Mouse (Mus musculus) kidney, postnatal 0 days (tissue): Measurements from ENCODE around the gene Gps1. TPM values are rescaled to one million over a fixed set of nuclear protein-coding genes. Genes with fewer than 3 reads are reported as not detected.
"Not testable (repeated sequence)": the region's sequence is repeated elsewhere in the genome, so short reads cannot be mapped to it uniquely, and the experiment has no call there.

Experiments
- ATAC-seq: fragments of 200-750 bp; cut with Nextera tagmentation; replicated peaks from 2 replicates; pipeline ENCODE4 v1.8.0; 2017; ENCODE audit warnings: low read depth, moderate number of reproducible peaks, moderate TSS enrichment, moderate library complexity; ENCODE audit not compliant: low FRiP score
- DNase-seq: peaks from one replicate; pipeline ENCODE4 v3.0.0-alpha.2; 2016; ENCODE audit warnings: low spot score
- H3K27ac ChIP-seq: fragments of 300-500 bp; sonication (generic); 2 replicates; pipeline ENCODE4 v1.5.1; 2014; ENCODE audit warnings: mild to moderate bottlenecking
- H3K27me3 ChIP-seq: fragments of 300-500 bp; sonication (generic); 2 replicates; pipeline ENCODE4 v1.6.1; 2014; ENCODE audit warnings: low read length, mixed read lengths; ENCODE audit not compliant: insufficient read depth
- H3K36me3 ChIP-seq: fragments of 300-500 bp; sonication (generic); 2 replicates; pipeline ENCODE4 v1.6.1; 2014; ENCODE audit warnings: low read length, mixed read lengths; ENCODE audit not compliant: insufficient read depth
- H3K4me1 ChIP-seq: fragments of 300-500 bp; sonication (generic); replicated peaks from 2 replicates; pipeline ENCODE4 v1.6.1; 2014; ENCODE audit warnings: antibody characterized with exemption, low read length, mixed read lengths; ENCODE audit not compliant: insufficient read depth
- H3K4me2 ChIP-seq: fragments of 300-500 bp; sonication (generic); 2 replicates; pipeline ENCODE4 v1.6.1; 2014; ENCODE audit warnings: mild to moderate bottlenecking, low read length, moderate library complexity, mixed read lengths
- H3K4me3 ChIP-seq: fragments of 300-500 bp; sonication (generic); replicated peaks from 2 replicates; pipeline ENCODE4 v1.5.1; 2014; ENCODE audit warnings: low read depth, low read length
- H3K9ac ChIP-seq: fragments of 300-500 bp; sonication (generic); 2 replicates; pipeline ENCODE4 v1.6.1; 2014; ENCODE audit warnings: low read depth, low read length
- H3K9me3 ChIP-seq: fragments of 300-500 bp; sonication (generic); replicated peaks from 2 replicates; pipeline ENCODE4 v1.6.1; 2016; ENCODE audit warnings: low read length, inconsistent platforms, mixed read lengths
- CTCF ChIP-seq: IDR thresholded peaks from 2 replicates; pipeline ENCODE4 v1.5.1; 2016; ENCODE audit warnings: antibody characterized with exemption, low read depth, mild to moderate bottlenecking, moderate library complexity
- WGBS: fragments of 180-500 bp; shearing (Covaris S2); extraction: QIAGEN DNeasy Blood & Tissue Kit; methylation state at CpG from one replicate; pipeline ENCODE4 v1.1.7; 2014; 5-methylcytosine and 5-hydroxymethylcytosine counted together
- polyA plus RNA-seq: library from polyadenylated mRNA; unstranded; fragments of >200 nt; fragmentation: Nextera tagmentation; extraction: Ambion mirVana; gene quantifications from 2 replicates; pipeline ENCODE4 v1.2.1, GENCODE M21; 2015

The Gps1 gene
- polyA plus RNA-seq, 1 experiment from 2014 or later = 158 TPM

- no peaks in the 10 kb centered on the region for H3K9me3 ChIP-seq
- H3K27ac ChIP-seq = no peak overlapping the region
- ATAC-seq (no peak), DNase-seq (no peak)
- TF ChIP-seq CTCF = no peak
- H3K9ac ChIP-seq = no peak overlapping the region
- no peak overlapping the region for H3K4me2 ChIP-seq
- WGBS = 57% methylated on average over 4 of the region's 4 CpGs
- no peaks in the 10 kb centered on the region for H3K4me1 ChIP-seq
- H3K4me3 ChIP-seq = no peak overlapping the region
- H3K36me3 ChIP-seq = no peaks in the 10 kb centered on the region
- no peaks in the 10 kb centered on the region for H3K27me3 ChIP-seq
Measured at GRCm38 (mm10) chr11:120751606-120752005, 32.5 kb upstream of the Gps1 start.

GRCm38 (mm10) chr11:120760236-120760635 lies 23.8 kb upstream of the Gps1 start:
- DNase-seq (no peak), ATAC-seq (peak; percentile 38; the same call in 1 of the 2 replicates)
- Histone ChIP-seq H3K4me2 (no peak overlapping the region), H3K4me1 (no peaks in the 10 kb centered on the region), H3K9ac (no peak overlapping the region), H3K4me3 (no peak overlapping the region), H3K36me3 (no peaks in the 10 kb centered on the region), H3K27me3 (no peaks in the 10 kb centered on the region), H3K9me3 (no peaks in the 10 kb centered on the region), H3K27ac (no peak overlapping the region)
- 53% methylated on average over 9 of the region's 9 CpGs for WGBS
- TF ChIP-seq CTCF = no peak

GRCm38 (mm10) chr11:120761811-120762671 lies 22.0 kb upstream of the Gps1 start:
- no peaks in the 10 kb centered on the region for H3K9me3 ChIP-seq
- H3K4me2 ChIP-seq = no peak overlapping the region
- H3K9ac ChIP-seq = no peak overlapping the region
- no peak for DNase-seq
- H3K4me1 ChIP-seq = no peaks in the 10 kb centered on the region
- H3K27ac ChIP-seq = no peak overlapping the region
- no peaks in the 10 kb centered on the region for H3K36me3 ChIP-seq
- TF ChIP-seq CTCF = no peak
- no peak overlapping the region for H3K4me3 ChIP-seq
- H3K27me3 ChIP-seq = no peaks in the 10 kb centered on the region
- peak; percentile 55; the same call in 1 of the 2 replicates for ATAC-seq
- 59% methylated on average over 14 of the region's 14 CpGs for WGBS

- WGBS = 18% methylated on average over 14 of the region's 14 CpGs
- not testable (repeated sequence) for H3K9ac ChIP-seq, H3K36me3 ChIP-seq, H3K9me3 ChIP-seq, DNase-seq, H3K27ac ChIP-seq, H3K4me1 ChIP-seq, H3K4me2 ChIP-seq, H3K4me3 ChIP-seq, H3K27me3 ChIP-seq
- ATAC-seq = peak; percentile 66
Measured at GRCm38 (mm10) chr11:120762672-120763041, 21.4 kb upstream of the Gps1 start, which contains the start of gene Hmga1b. Gene Hmga1b (plus strand): TSS chr11:120762794.

DNA sequence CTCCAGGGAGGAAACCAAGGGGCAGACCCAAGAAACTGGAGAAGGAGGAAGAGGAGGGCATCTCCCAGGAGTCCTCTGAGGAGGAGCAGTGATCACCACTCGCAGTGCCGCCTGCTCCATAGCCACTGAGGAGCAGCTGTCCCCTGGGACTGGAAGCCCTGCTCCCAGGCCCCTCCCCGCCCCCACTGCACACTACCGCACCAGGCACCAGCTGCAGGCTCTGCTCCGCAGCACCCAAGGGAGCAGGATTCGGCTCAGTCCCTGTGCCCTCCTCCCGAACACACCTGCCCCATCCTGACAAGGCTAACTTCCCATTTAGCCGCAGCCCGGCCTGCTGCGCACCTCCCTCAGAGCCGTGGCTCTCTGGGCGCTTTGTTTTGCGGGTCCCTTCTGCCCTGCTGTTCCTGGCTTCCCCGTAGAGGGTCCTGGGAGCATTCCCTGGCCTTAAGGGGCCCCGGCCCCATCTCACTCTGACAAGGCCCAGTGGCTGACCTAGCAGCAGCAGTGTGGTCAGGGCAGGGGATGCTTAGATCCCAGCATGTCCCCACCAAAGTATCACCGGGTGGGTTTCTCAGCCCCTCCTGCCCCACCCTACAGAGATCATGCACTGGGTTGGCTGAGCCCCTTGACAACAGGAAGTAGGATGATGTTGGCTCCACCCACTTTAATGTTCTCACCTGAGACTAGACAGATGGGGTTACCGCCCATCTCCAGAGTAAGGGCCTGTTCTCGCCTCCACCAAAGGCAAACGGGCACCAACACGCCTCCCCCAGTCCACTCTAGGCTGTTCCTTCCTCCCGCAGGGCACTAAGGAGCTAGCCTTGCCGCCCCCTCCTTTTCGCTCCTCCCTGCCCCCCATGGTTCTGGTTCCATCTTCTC lies 20.7 kb upstream of the Gps1 start:
- WGBS = 29% methylated on average over 8 of the region's 23 CpGs
- not testable (repeated sequence) for H3K4me3 ChIP-seq, H3K27me3 ChIP-seq, H3K4me2 ChIP-seq, H3K9ac ChIP-seq, H3K36me3 ChIP-seq, ATAC-seq, DNase-seq, H3K9me3 ChIP-seq, H3K27ac ChIP-seq, H3K4me1 ChIP-seq

DNA sequence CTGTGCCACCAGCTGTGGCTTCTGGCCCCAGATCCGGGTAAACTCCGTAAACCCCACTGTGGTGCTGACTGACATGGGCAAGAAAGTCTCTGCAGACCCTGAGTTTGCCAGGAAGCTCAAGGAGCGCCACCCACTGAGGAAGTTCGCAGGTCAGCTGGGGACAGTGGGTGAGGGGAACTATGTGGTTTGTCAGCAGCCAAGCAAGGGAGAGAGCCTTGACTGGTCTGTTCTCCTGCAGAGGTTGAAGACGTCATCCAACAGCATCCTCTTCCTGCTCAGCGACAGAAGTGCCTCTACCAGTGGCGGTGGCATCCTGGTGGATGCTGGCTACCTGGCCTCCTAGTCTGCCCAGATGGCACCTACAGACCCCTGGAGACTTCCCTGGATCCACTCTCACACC lies 17.0 kb upstream of the Gps1 start:
- H3K9me3 ChIP-seq, ATAC-seq, H3K4me3 ChIP-seq, H3K4me1 ChIP-seq, H3K27ac ChIP-seq, H3K36me3 ChIP-seq, DNase-seq, H3K27me3 ChIP-seq, H3K4me2 ChIP-seq, H3K9ac ChIP-seq: not testable (repeated sequence)
- 83% methylated on average over 3 of the region's 7 CpGs for WGBS
